Mouse (Mus musculus): ENCODE data around the gene Arl15. TPM values are rescaled to one million over a fixed set of nuclear protein-coding genes. Genes with fewer than 3 reads are reported as not detected.

The Arl15 gene
- polyA plus RNA-seq (2016; fragmentation: Nextera tagmentation; extraction: Ambion mirVana), result 10.0 and 12.9 TPM in 2 replicates

DNA sequence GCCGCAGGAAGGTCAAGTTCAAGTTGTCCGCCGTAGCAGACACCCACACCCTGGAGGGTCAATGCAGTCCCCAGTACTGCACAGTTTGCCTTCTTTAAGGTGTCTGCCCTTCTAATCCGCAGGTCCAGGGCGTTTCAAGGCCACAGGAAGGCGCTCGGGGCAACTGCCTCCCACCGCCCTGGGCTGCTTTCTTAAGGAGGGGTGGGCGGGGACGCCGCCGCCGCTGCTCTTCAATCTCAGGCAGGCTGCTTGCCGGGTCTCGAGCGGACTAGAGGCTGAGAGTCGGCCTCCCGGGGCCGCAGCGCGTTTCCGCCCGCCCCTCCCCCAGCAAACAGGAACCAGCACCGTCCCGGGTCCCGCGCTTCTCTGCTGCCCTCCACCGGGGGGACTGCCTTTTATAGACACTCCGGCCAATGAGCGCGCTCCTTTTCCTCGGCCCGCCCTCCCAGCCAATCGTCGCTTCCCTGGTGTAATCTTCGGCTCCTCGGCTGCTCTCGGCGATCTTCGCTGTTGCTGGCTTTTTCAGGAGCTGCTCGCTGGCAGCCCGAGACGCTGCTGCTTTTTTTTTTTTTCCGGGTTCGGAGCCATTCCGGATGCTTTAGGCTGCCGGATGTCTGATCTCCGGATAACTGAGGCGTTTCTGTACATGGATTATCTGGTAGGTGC is at the start of gene Arl15:
Gene Arl15 (plus strand): TSS at position 467 of the 666 bp plus-strand sequence.
- Histone ChIP-seq H3K4me3 (peak within 1 kb of the TSS; percentile 85), H3K4me1 (peaks cover 21% of the 10 kb centered on the region), H3K36me3 (no peaks in the 10 kb centered on the region), H3K27me3 (ENCODE audit: low read depth, poor library complexity, severe bottlenecking) (no peaks in the 10 kb centered on the region), H3K9me3 (replicated peaks) (no peaks in the 10 kb centered on the region), H3K27ac (peak within 1 kb of the TSS; percentile 97)
- DNase-seq (ENCODE audit: low spot score), result peak; percentile 99
- under 1% methylated on average over 49 of the region's 49 CpGs for WGBS

- H3K36me3 ChIP-seq, result no peaks in the 10 kb centered on the region
- 50% methylated on average over 2 of the region's 2 CpGs for WGBS
- no peak overlapping the region for H3K4me3 ChIP-seq
- no peaks in the 10 kb centered on the region for H3K27me3 ChIP-seq (ENCODE audit: low read depth, poor library complexity, severe bottlenecking)
- no peaks in the 10 kb centered on the region for H3K9me3 ChIP-seq (replicated peaks)
- DNase-seq (ENCODE audit: low spot score), result no peak
- no peak overlapping the region for H3K27ac ChIP-seq
- no peaks in the 10 kb centered on the region for H3K4me1 ChIP-seq
These were observed 49.0 kb upstream of the Arl15 start for GRCm38 (mm10) chr13:113745301-113745700.

DNA sequence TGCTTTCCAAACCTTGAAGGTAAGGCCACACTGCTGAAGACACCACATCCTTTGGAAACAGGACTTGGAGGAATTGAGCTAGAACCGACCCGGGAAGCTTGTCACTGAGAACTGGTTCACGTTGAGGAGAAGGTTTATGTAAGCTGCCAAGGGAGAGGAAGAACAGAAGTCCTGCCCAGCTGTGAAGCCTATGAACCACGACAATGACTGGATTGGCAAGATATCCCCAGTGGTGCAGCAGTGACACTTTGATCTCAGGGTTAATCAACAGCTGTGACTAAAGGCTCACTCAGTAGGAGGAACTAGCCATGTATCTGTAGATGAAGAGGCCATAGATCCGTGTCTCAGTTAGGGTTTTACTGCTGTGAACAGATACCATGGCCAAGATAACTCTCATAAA is 43.5 kb upstream of the Arl15 start:
- Histone ChIP-seq H3K4me1 (peaks cover 17% of the 10 kb centered on the region), H3K36me3 (no peaks in the 10 kb centered on the region), H3K9me3 (replicated peaks) (no peaks in the 10 kb centered on the region), H3K4me3 (no peak overlapping the region), H3K27me3 (ENCODE audit: low read depth, poor library complexity, severe bottlenecking) (no peaks in the 10 kb centered on the region), H3K27ac (no peak overlapping the region)
- DNase-seq (ENCODE audit: low spot score), result no peak
- WGBS, result 78% methylated on average over 5 of the region's 5 CpGs

GRCm38 (mm10) chr13:113754731-113755689 is 39.3 kb upstream of the Arl15 start:
- Histone ChIP-seq H3K36me3 (no peaks in the 10 kb centered on the region), H3K27ac (peak overlapping the region; percentile 30), H3K9me3 (replicated peaks) (no peaks in the 10 kb centered on the region), H3K27me3 (ENCODE audit: low read depth, poor library complexity, severe bottlenecking) (no peaks in the 10 kb centered on the region), H3K4me3 (no peak overlapping the region), H3K4me1 (peaks cover 22% of the 10 kb centered on the region)
- DNase-seq (ENCODE audit: low spot score), result peak; percentile 29
- WGBS, result 57% methylated on average over 9 of the region's 9 CpGs

DNA sequence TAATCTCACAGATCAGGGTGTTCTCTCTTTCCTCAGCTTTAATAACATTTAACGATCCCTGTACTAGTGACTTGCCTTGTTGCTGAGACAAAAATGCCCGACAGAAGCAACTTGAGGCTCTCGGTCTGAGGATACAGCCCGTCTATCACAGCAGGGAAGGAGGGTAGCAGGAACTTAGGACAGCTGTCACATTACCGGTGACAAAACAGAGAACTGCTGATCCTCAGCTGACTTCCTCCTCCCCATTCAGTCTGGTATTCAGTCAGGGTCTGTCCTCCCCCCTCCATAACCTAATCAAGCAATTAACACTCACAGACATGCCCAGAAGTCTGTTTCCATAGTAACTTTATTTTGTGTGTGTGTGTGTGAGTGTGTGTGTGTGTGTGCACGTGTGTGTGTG is 38.5 kb upstream of the Arl15 start:
- no peaks in the 10 kb centered on the region for H3K9me3 ChIP-seq (replicated peaks)
- no peak overlapping the region for H3K4me3 ChIP-seq
- 54% methylated on average over 6 of the region's 6 CpGs for WGBS
- no peaks in the 10 kb centered on the region for H3K27me3 ChIP-seq (ENCODE audit: low read depth, poor library complexity, severe bottlenecking)
- peak; percentile 25 for DNase-seq (ENCODE audit: low spot score)
- no peaks in the 10 kb centered on the region for H3K36me3 ChIP-seq
- peaks cover 22% of the 10 kb centered on the region for H3K4me1 ChIP-seq
- H3K27ac ChIP-seq, result peak overlapping the region; percentile 53; the same call in 1 of the 2 replicates

GRCm38 (mm10) chr13:113761717-113762116 is 32.6 kb upstream of the Arl15 start:
- 94% methylated on average over 11 of the region's 11 CpGs for WGBS
- no peak overlapping the region for H3K4me3 ChIP-seq
- no peaks in the 10 kb centered on the region for H3K36me3 ChIP-seq
- H3K27ac ChIP-seq, result no peak overlapping the region
- no peaks in the 10 kb centered on the region for H3K4me1 ChIP-seq
- no peaks in the 10 kb centered on the region for H3K27me3 ChIP-seq (ENCODE audit: low read depth, poor library complexity, severe bottlenecking)
- DNase-seq (ENCODE audit: low spot score), result peak; percentile 23
- no peaks in the 10 kb centered on the region for H3K9me3 ChIP-seq (replicated peaks)

DNA sequence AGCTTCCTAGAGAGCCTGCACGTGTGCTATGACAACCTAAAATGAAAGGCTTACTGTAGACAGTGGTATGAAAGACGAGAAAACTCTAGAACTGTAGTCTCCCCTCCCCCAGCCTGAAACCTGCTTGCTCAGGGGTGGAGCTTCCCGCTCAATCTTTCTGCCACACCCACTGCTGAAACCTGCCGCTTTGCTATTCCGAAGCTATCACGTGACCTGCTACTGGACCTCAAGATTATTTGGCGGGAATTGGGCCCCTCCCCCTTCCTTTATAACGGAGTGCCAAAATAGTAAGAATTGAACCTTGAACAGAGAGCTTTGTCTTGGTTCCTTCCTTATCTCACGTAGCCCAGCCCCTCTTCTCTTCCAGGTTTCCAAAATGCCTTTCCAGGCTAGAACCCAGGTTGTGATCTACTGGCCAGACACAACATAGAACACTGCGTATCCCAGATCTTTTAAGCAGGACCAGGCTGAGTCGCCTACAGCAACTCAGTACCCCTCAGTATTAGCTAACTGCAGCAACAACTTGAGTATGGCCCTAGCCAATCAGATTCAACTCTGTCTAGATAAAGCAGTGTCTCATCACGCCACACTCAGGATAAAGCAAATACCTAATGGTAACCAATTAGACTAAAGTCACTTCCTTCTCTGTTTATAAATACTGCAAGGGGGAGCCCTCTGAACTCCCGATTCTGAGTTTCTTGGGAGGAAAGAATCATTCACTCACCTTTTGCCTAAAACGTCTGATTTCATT is 31.4 kb upstream of the Arl15 start:
- WGBS, result 86% methylated on average over 14 of the region's 14 CpGs
- Histone ChIP-seq H3K27ac (no peak overlapping the region), H3K27me3 (ENCODE audit: low read depth, poor library complexity, severe bottlenecking) (no peaks in the 10 kb centered on the region), H3K36me3 (no peaks in the 10 kb centered on the region), H3K4me1 (no peaks in the 10 kb centered on the region), H3K9me3 (replicated peaks) (no peaks in the 10 kb centered on the region), H3K4me3 (no peak overlapping the region)
- DNase-seq (ENCODE audit: low spot score), result peak; percentile 7

- no peaks in the 10 kb centered on the region for H3K9me3 ChIP-seq (replicated peaks)
- H3K4me3 ChIP-seq, result no peak overlapping the region
- no peaks in the 10 kb centered on the region for H3K27me3 ChIP-seq (ENCODE audit: low read depth, poor library complexity, severe bottlenecking)
- WGBS, result 33% methylated on average over 3 of the region's 3 CpGs
- H3K4me1 ChIP-seq, result no peaks in the 10 kb centered on the region
- no peaks in the 10 kb centered on the region for H3K36me3 ChIP-seq
- no peak overlapping the region for H3K27ac ChIP-seq
- no peak for DNase-seq (ENCODE audit: low spot score)
These were observed 28.9 kb upstream of the Arl15 start for GRCm38 (mm10) chr13:113765411-113765810.

GRCm38 (mm10) chr13:113769829-113770228 is 24.5 kb upstream of the Arl15 start:
- 0 out of 2 replicates have a peak, but pooled peaks cover 4% of the 10 kb centered on the region for H3K27me3 ChIP-seq (ENCODE audit: low read depth, poor library complexity, severe bottlenecking)
- no peak overlapping the region for H3K4me3 ChIP-seq
- peaks cover 12% of the 10 kb centered on the region for H3K4me1 ChIP-seq
- H3K36me3 ChIP-seq, result no peaks in the 10 kb centered on the region
- WGBS, result 90% methylated on average over 3 of the region's 3 CpGs
- H3K27ac ChIP-seq, result no peak overlapping the region
- H3K9me3 ChIP-seq (replicated peaks), result no peaks in the 10 kb centered on the region; the same call in 1 of the 2 replicates
- no peak for DNase-seq (ENCODE audit: low spot score)

- Histone ChIP-seq H3K4me1 (peaks cover 17% of the 10 kb centered on the region), H3K9me3 (replicated peaks) (no peaks in the 10 kb centered on the region; the same call in 1 of the 2 replicates), H3K36me3 (no peaks in the 10 kb centered on the region), H3K4me3 (no peak overlapping the region), H3K27me3 (ENCODE audit: low read depth, poor library complexity, severe bottlenecking) (0 out of 2 replicates have a peak, but pooled peaks cover 4% of the 10 kb centered on the region), H3K27ac (no peak overlapping the region)
- 93% methylated on average over 5 of the region's 5 CpGs for WGBS
- DNase-seq (ENCODE audit: low spot score), result no peak
These were observed 24.0 kb upstream of the Arl15 start for GRCm38 (mm10) chr13:113770340-113770739.

GRCm38 (mm10) chr13:113771340-113771739 is 23.0 kb upstream of the Arl15 start:
- Histone ChIP-seq H3K4me1 (peaks cover 27% of the 10 kb centered on the region), H3K27me3 (ENCODE audit: low read depth, poor library complexity, severe bottlenecking) (0 out of 2 replicates have a peak, but pooled peaks cover 4% of the 10 kb centered on the region), H3K4me3 (no peak overlapping the region), H3K27ac (no peak overlapping the region), H3K36me3 (no peaks in the 10 kb centered on the region), H3K9me3 (replicated peaks) (no peaks in the 10 kb centered on the region; the same call in 1 of the 2 replicates)
- 38% methylated on average over 1 of the region's 1 CpGs for WGBS
- DNase-seq (ENCODE audit: low spot score), result no peak

DNA sequence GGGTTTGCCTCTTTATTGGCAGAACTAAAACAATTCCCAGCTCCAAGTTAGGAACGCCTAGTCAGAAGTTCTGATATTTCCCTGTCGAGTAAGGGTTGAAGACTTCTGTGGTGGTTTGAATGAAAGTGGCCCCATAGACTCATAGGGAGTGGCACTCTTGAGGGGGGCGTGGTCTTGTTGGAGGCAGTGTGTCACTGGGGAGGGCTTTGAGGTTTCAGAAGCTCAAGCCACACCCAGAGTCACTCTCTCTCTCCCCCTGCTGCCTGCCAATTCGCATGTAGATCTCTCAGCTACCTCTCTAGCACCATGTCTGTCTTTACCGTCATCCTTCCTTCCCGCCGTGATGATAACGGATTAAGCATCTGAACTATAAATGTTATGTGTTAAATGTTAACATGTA is 19.5 kb upstream of the Arl15 start:
- Histone ChIP-seq H3K4me3 (no peak overlapping the region), H3K4me1 (peaks cover 34% of the 10 kb centered on the region), H3K27ac (peak overlapping the region; percentile 79; the same call in 1 of the 2 replicates), H3K9me3 (replicated peaks) (no peaks in the 10 kb centered on the region; the same call in 1 of the 2 replicates), H3K27me3 (ENCODE audit: low read depth, poor library complexity, severe bottlenecking) (peaks cover 30% of the 10 kb centered on the region), H3K36me3 (no peaks in the 10 kb centered on the region)
- WGBS, result 82% methylated on average over 8 of the region's 8 CpGs
- no peak for DNase-seq (ENCODE audit: low spot score)
